Mouse (Mus musculus) kidney, embryonic 15.5 days (tissue): ENCODE results near the gene Zfp473. TPM values are rescaled to one million over a fixed set of nuclear protein-coding genes. Genes with fewer than 3 reads are reported as not detected.

Source experiments
- ATAC-seq: fragments of 200-750 bp; cut with Nextera tagmentation; replicated peaks from 2 replicates; pipeline ENCODE4 v1.8.0; 2017; ENCODE audit warnings: moderate TSS enrichment; ENCODE audit not compliant: low FRiP score
- H3K27ac ChIP-seq: fragments of 300-500 bp; sonication (generic); 2 replicates; pipeline ENCODE4 v1.5.1; 2015; ENCODE audit warnings: mild to moderate bottlenecking, inconsistent platforms
- H3K27me3 ChIP-seq: fragments of 300-500 bp; sonication (generic); 2 replicates; pipeline ENCODE4 v1.6.1; 2015; ENCODE audit warnings: inconsistent platforms
- H3K36me3 ChIP-seq: fragments of 300-500 bp; sonication (generic); 2 replicates; pipeline ENCODE4 v1.6.1; 2015; ENCODE audit warnings: inconsistent platforms
- H3K4me1 ChIP-seq: fragments of 300-500 bp; sonication (generic); 2 replicates; pipeline ENCODE4 v1.6.1; 2015; ENCODE audit warnings: inconsistent platforms
- H3K4me2 ChIP-seq: fragments of 300-500 bp; sonication (generic); 2 replicates; pipeline ENCODE4 v1.6.1; 2015; ENCODE audit warnings: moderate library complexity, mild to moderate bottlenecking, inconsistent platforms
- H3K4me3 ChIP-seq: fragments of 300-500 bp; sonication (generic); replicated peaks from 2 replicates; pipeline ENCODE4 v1.5.1; 2015; ENCODE audit warnings: mild to moderate bottlenecking, inconsistent platforms
- H3K9ac ChIP-seq: fragments of 300-500 bp; sonication (generic); 2 replicates; pipeline ENCODE4 v1.6.1; 2015; ENCODE audit warnings: mild to moderate bottlenecking, inconsistent platforms
- H3K9me3 ChIP-seq: fragments of 300-500 bp; sonication (generic); replicated peaks from 2 replicates; pipeline ENCODE4 v1.6.1; 2016; ENCODE audit warnings: inconsistent platforms
- WGBS: fragments of 180-500 bp; shearing (Covaris S2); methylation state at CpG from one replicate; pipeline ENCODE4 v1.1.7; 2015; ENCODE audit warnings: mixed read lengths; 5-methylcytosine and 5-hydroxymethylcytosine counted together
- polyA plus RNA-seq: library from polyadenylated mRNA; unstranded; fragments of >200 nt; fragmentation: Nextera tagmentation; extraction: Ambion mirVana; gene quantifications from 2 replicates; pipeline ENCODE4 v1.2.1, GENCODE M21; 2015

Zfp473 gene
- polyA plus RNA-seq, 1 experiment from 2014 or later: 2.1 TPM

- Histone ChIP-seq H3K4me3 (no peak overlapping the region), H3K27me3 (no peaks in the 10 kb centered on the region), H3K36me3 (no peaks in the 10 kb centered on the region), H3K4me1 (peaks cover 8% of the 10 kb centered on the region), H3K9me3 (no peaks in the 10 kb centered on the region), H3K27ac (no peak overlapping the region), H3K4me2 (no peak overlapping the region), H3K9ac (no peak overlapping the region)
- 70% methylated on average over 10 of the region's 10 CpGs for WGBS
- ATAC-seq: no peak
These were observed 57.2 kb downstream of the Zfp473 start for GRCm38 (mm10) chr7:44693427-44694175.

GRCm38 (mm10) chr7:44689331-44689730 is 61.5 kb downstream of the Zfp473 start:
- Histone ChIP-seq H3K4me3 (no peak overlapping the region), H3K9me3 (no peaks in the 10 kb centered on the region), H3K9ac (no peak overlapping the region), H3K27ac (no peak overlapping the region), H3K4me2 (no peak overlapping the region), H3K27me3 (no peaks in the 10 kb centered on the region), H3K4me1 (no peaks in the 10 kb centered on the region), H3K36me3 (no peaks in the 10 kb centered on the region)
- 87% methylated on average over 7 of the region's 7 CpGs for WGBS
- ATAC-seq: no peak

- WGBS: 72% methylated on average over 3 of the region's 3 CpGs
- no peak for ATAC-seq
- Histone ChIP-seq H3K27me3 (no peaks in the 10 kb centered on the region), H3K27ac (no peak overlapping the region), H3K9ac (no peak overlapping the region), H3K4me3 (no peak overlapping the region), H3K9me3 (no peaks in the 10 kb centered on the region), H3K4me1 (no peaks in the 10 kb centered on the region), H3K4me2 (no peak overlapping the region), H3K36me3 (no peaks in the 10 kb centered on the region)
These were observed 62.0 kb downstream of the Zfp473 start for GRCm38 (mm10) chr7:44688890-44689289.

- ATAC-seq: no peak
- no peak overlapping the region for H3K4me3 ChIP-seq
- H3K27me3 ChIP-seq: no peaks in the 10 kb centered on the region
- H3K27ac ChIP-seq: no peak overlapping the region
- H3K9me3 ChIP-seq: no peaks in the 10 kb centered on the region
- H3K4me2 ChIP-seq: no peak overlapping the region
- 64% methylated on average over 17 of the region's 17 CpGs for WGBS
- no peaks in the 10 kb centered on the region for H3K4me1 ChIP-seq
- H3K9ac ChIP-seq: no peak overlapping the region
- H3K36me3 ChIP-seq: no peaks in the 10 kb centered on the region
These were observed 65.1 kb downstream of the Zfp473 start for GRCm38 (mm10) chr7:44685531-44686402.

GRCm38 (mm10) chr7:44683656-44684055 is 67.2 kb downstream of the Zfp473 start:
- H3K4me1 ChIP-seq: no peaks in the 10 kb centered on the region
- no peak overlapping the region for H3K9ac ChIP-seq
- H3K4me3 ChIP-seq: no peak overlapping the region
- WGBS: 70% methylated on average over 8 of the region's 8 CpGs
- no peaks in the 10 kb centered on the region for H3K36me3 ChIP-seq
- no peaks in the 10 kb centered on the region for H3K9me3 ChIP-seq
- H3K27ac ChIP-seq: no peak overlapping the region
- no peaks in the 10 kb centered on the region for H3K27me3 ChIP-seq
- no peak for ATAC-seq
- H3K4me2 ChIP-seq: no peak overlapping the region

Other genes starting within 250 kb of the Zfp473 start
- 0.16 and 0.27 TPM in 2 replicates for gene Mybpc2, start 226.4 kb downstream of the Zfp473 start, polyA plus RNA-seq
- 0.16 TPM in 1 of 2 replicates, not detected in the other for gene Spib, start 219.0 kb downstream of the Zfp473 start, polyA plus RNA-seq
- gene Pold1, start 202.2 kb downstream of the Zfp473 start, polyA plus RNA-seq: 95.4 and 101 TPM in 2 replicates
- 74.6 and 76.8 TPM in 2 replicates for gene Nr1h2, start 197.1 kb downstream of the Zfp473 start, polyA plus RNA-seq
- 30.3 and 33.2 TPM in 2 replicates for gene Napsa, start 178.7 kb downstream of the Zfp473 start, polyA plus RNA-seq
- 0.17 and 0.30 TPM in 2 replicates for gene Kcnc3, start 160.4 kb downstream of the Zfp473 start, polyA plus RNA-seq
- 1.6 and 2.7 TPM in 2 replicates for gene Myh14, start 80.2 kb downstream of the Zfp473 start, polyA plus RNA-seq
- gene Izumo2, start 42.3 kb downstream of the Zfp473 start, polyA plus RNA-seq: not detected in 2 replicates
- gene Vrk3, start 2.6 kb downstream of the Zfp473 start, polyA plus RNA-seq: 42.7 and 47.8 TPM in 2 replicates
- gene Nup62, start 65.0 kb upstream of the Zfp473 start, polyA plus RNA-seq: 93.5 and 100 TPM in 2 replicates
- gene Il4i1, start 65.3 kb upstream of the Zfp473 start, polyA plus RNA-seq: 1.1 and 1.7 TPM in 2 replicates
- 4.2 and 4.3 TPM in 2 replicates for gene Atf5, start 65.6 kb upstream of the Zfp473 start, polyA plus RNA-seq
- 108 and 118 TPM in 2 replicates for gene Akt1s1, start 97.9 kb upstream of the Zfp473 start, polyA plus RNA-seq
- 76.8 and 81.0 TPM in 2 replicates for gene Tbc1d17, start 98.0 kb upstream of the Zfp473 start, polyA plus RNA-seq
- 31.1 and 33.6 TPM in 2 replicates for gene Pnkp, start 106.1 kb upstream of the Zfp473 start, polyA plus RNA-seq
- 411 and 437 TPM in 2 replicates for gene Ptov1, start 118.7 kb upstream of the Zfp473 start, polyA plus RNA-seq
- gene Med25, start 141.7 kb upstream of the Zfp473 start, polyA plus RNA-seq: 103 and 126 TPM in 2 replicates
- gene Fuz, start 145.0 kb upstream of the Zfp473 start, polyA plus RNA-seq: 22.3 and 24.0 TPM in 2 replicates
- gene Ap2a1, start 178.4 kb upstream of the Zfp473 start, polyA plus RNA-seq: 74.2 and 79.1 TPM in 2 replicates
- 0.14 TPM in 2 replicates for gene Tsks, start 192.2 kb upstream of the Zfp473 start, polyA plus RNA-seq
- gene Cpt1c, start 223.8 kb upstream of the Zfp473 start, polyA plus RNA-seq: 19.2 and 25.1 TPM in 2 replicates
- 704 and 710 TPM in 2 replicates for gene Prmt1, start 235.5 kb upstream of the Zfp473 start, polyA plus RNA-seq
- 86.4 and 90.4 TPM in 2 replicates for gene Irf3, start 246.6 kb upstream of the Zfp473 start, polyA plus RNA-seq
- 60.7 and 66.5 TPM in 2 replicates for gene Bcl2l12, start 247.7 kb upstream of the Zfp473 start, polyA plus RNA-seq